Mouse (Mus musculus): ENCODE results near the gene Tnxb. TPM values are rescaled to one million over a fixed set of nuclear protein-coding genes. Genes with fewer than 3 reads are reported as not detected.

The Tnxb gene
- polyA plus RNA-seq (2015; fragmentation: Nextera tagmentation; extraction: Ambion mirVana): 0.09 TPM in 2 replicates

DNA sequence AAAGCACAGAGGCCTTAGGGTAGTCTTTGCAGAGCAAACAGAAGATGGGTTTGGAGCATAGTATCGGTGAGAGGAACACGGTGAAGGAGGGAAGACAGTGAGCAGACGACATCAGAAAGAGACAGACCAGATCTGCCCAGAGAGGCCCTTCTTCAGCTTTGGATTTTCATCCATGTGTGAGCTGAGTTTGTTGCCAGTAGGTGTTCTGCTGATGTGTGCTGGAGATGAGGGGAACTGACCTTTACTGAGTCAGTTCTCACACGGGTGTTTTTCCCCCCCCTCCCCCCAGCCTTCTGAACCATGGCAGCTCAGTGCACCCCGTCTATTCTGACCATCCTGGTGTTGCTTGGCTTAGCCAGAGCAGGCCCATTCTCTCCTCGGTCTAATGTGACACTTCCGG is at the start of gene Tnxb:
Gene Tnxb, plus strand, starts transcription at position 301 of the 400 bp plus-strand sequence.
- H3K4me1 ChIP-seq: peaks cover 16% of the 10 kb centered on the region
- H3K4me2 ChIP-seq (replicated peaks): peak within 1 kb of the TSS; percentile 68
- 55% methylated on average over 7 of the region's 7 CpGs for WGBS
- no peak within 1 kb of the TSS for H3K27ac ChIP-seq
- no peaks in the 10 kb centered on the region for H3K36me3 ChIP-seq
- H3K4me3 ChIP-seq: peak within 1 kb of the TSS; percentile 42
- no peaks in the 10 kb centered on the region for H3K9me3 ChIP-seq
- ATAC-seq (ENCODE audit: low FRiP score, low read depth): no peak
- peaks cover 83% of the 10 kb centered on the region for H3K27me3 ChIP-seq
- H3K9ac ChIP-seq: peak within 1 kb of the TSS; percentile 53

DNA sequence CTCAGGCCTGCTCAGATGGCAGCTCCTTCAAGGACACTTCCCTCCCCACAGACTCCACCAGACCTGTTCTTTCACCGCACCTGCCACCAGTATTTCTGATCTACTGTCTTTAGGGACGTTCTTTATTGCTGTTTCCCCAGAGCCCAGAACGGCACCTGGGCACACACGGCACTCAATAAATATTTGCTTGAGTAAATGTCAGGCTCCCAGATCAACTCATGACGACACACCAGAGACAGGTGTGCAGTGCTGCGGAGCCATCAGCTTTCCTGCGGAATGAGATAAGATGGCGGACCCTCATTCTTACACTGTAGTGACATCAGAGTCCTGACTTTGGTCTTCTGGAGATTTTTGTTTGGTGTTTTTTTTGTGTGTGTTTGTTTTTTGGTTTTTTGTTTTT is 49.3 kb upstream of the Tnxb start:
- Histone ChIP-seq H3K4me3 (no peak overlapping the region), H3K4me2 (replicated peaks) (no peak overlapping the region), H3K27me3 (no peaks in the 10 kb centered on the region), H3K27ac (no peak overlapping the region), H3K4me1 (peaks cover 5% of the 10 kb centered on the region), H3K36me3 (peaks cover 78% of the 10 kb centered on the region), H3K9ac (0 out of 2 replicates have a peak overlapping the region, but pooled peaks have one; percentile 19), H3K9me3 (no peaks in the 10 kb centered on the region)
- no peak for ATAC-seq (ENCODE audit: low FRiP score, low read depth)
- WGBS: 81% methylated on average over 8 of the region's 8 CpGs

DNA sequence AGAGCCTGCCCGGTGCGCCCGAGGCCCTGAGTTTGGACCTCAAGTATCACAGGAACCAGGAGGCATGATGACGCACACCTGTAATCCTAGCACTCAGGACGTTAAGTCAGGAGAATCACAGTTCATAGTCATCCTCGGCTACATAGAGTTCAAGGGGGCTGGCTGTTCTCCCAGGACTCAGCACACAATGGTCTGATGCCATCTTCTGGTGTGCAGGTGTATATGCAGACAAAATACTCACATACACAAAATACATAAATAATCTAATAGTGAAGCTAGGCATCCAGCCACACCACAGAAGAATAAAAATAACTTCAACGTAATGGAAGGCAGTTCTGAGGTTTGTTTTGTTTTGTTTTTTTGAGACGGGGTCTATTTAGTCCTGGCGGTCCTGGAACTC is 47.2 kb upstream of the Tnxb start:
- Histone ChIP-seq H3K27ac (no peak overlapping the region), H3K4me2 (replicated peaks) (no peak overlapping the region), H3K4me3 (no peak overlapping the region), H3K36me3 (peaks cover 61% of the 10 kb centered on the region), H3K4me1 (peaks cover 15% of the 10 kb centered on the region), H3K9ac (no peak overlapping the region), H3K9me3 (no peaks in the 10 kb centered on the region), H3K27me3 (no peaks in the 10 kb centered on the region)
- 87% methylated on average over 9 of the region's 9 CpGs for WGBS
- no peak for ATAC-seq (ENCODE audit: low FRiP score, low read depth)

GRCm38 (mm10) chr17:34624981-34625380 is 45.4 kb upstream of the Tnxb start:
- WGBS: 88% methylated on average over 3 of the region's 3 CpGs
- Histone ChIP-seq H3K4me1 (peaks cover 33% of the 10 kb centered on the region), H3K36me3 (peaks cover 46% of the 10 kb centered on the region), H3K9me3 (no peaks in the 10 kb centered on the region), H3K27me3 (peaks cover 16% of the 10 kb centered on the region), H3K4me3 (no peak overlapping the region), H3K9ac (no peak overlapping the region), H3K4me2 (replicated peaks) (no peak overlapping the region), H3K27ac (no peak overlapping the region)
- ATAC-seq (ENCODE audit: low FRiP score, low read depth): no peak

DNA sequence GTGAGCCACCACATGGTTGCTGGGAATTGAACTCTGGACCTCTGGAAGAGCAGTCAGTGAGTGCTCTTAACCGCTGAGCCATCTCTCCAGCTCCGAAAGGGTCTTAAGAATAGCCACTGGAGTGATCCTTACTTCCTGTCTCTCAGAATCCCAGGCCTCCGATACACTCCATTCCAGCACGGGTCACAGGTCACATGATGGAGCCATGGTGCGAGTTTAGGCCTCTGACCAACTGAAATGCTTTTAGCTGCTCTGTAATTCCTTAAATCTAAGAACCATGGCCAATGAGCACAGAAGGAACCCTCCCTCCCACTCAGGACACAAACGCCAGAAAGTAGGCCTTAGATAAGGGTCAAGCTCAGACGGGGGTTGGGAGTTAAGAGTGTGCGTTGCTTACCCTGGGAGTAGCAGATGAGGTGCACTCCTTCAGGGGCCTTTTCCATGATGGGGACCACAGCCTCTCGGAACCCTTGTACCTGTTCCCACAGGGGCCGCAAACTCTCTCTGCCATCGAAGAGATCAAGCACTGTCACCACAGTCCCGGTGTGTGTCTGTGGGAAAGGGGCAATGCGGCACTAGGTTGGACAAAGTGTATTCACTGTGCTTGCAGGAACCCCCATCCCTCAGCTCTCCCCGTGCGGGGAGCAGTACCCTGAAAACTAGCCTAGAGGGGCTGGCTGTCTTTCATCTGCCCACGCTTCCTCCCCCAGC is 44.1 kb upstream of the Tnxb start:
- Histone ChIP-seq H3K4me2 (replicated peaks) (peak overlapping the region; percentile 94), H3K27me3 (peaks cover 28% of the 10 kb centered on the region), H3K9me3 (no peaks in the 10 kb centered on the region), H3K36me3 (peaks cover 37% of the 10 kb centered on the region), H3K4me1 (peaks cover 41% of the 10 kb centered on the region), H3K27ac (peak overlapping the region; percentile 85; the same call in 1 of the 2 replicates), H3K9ac (peak overlapping the region; percentile 77), H3K4me3 (peak overlapping the region; percentile 79)
- ATAC-seq (ENCODE audit: low FRiP score, low read depth): no peak
- WGBS: 52% methylated on average over 16 of the region's 16 CpGs

GRCm38 (mm10) chr17:34626773-34627092 is 43.6 kb upstream of the Tnxb start:
- ATAC-seq (ENCODE audit: low FRiP score, low read depth): no peak
- WGBS: under 1% methylated on average over 18 of the region's 18 CpGs
- Histone ChIP-seq H3K27me3 (peaks cover 33% of the 10 kb centered on the region), H3K4me1 (peaks cover 46% of the 10 kb centered on the region), H3K27ac (peak overlapping the region; percentile 85), H3K36me3 (peaks cover 32% of the 10 kb centered on the region), H3K4me3 (peak overlapping the region; percentile 79), H3K9ac (peak overlapping the region; percentile 77), H3K4me2 (replicated peaks) (peak overlapping the region; percentile 94), H3K9me3 (no peaks in the 10 kb centered on the region)

- peak overlapping the region; percentile 94 for H3K4me2 ChIP-seq (replicated peaks)
- peak overlapping the region; percentile 79 for H3K4me3 ChIP-seq
- H3K27me3 ChIP-seq: peaks cover 39% of the 10 kb centered on the region
- peaks cover 52% of the 10 kb centered on the region for H3K4me1 ChIP-seq
- peak overlapping the region; percentile 95 for H3K27ac ChIP-seq
- peak; percentile 87 for ATAC-seq (ENCODE audit: low FRiP score, low read depth)
- H3K9ac ChIP-seq: peak overlapping the region; percentile 77
- H3K9me3 ChIP-seq: no peaks in the 10 kb centered on the region
- H3K36me3 ChIP-seq: peaks cover 26% of the 10 kb centered on the region
- under 1% methylated on average over 45 of the region's 45 CpGs for WGBS
Measured at GRCm38 (mm10) chr17:34627093-34627942, 43.0 kb upstream of the Tnxb start.

DNA sequence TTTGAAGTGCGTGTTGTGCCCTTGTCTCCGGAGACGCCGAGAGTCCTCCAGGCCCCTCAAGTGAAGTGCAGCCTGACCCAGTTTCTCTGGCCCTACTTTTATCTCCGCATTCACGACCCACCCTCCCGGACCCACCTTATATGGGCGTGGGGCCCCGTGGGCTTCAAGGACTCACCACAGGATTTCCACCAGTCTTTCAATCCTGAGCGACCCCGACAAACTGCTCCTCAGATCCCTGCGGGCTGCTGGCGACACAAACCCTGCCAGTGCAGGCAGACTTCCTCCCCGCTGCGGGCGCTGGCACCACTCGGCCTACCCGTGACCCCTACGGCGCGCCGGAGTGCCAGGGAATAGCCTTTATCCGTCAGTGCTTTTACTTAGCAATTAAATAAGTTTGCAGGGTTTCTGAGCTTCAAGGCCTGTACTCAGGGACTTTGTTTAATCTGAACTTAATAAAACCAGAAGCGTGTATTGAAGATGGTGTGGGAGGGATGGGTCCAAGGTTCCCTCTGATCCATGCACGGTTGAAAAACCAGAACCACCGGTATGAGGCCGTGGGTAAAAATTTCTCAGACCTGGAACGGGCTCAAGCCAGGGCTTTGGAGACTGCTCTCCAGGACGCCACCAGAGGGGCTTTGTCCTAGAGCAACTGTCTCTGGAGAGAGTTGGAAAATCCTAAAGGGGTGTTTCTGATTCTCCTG is 42.2 kb upstream of the Tnxb start, which contains the start of gene Ppt2:
Gene Ppt2, minus strand, starts transcription at position 568 of the 701 bp plus-strand sequence.
- no peak for ATAC-seq (ENCODE audit: low FRiP score, low read depth)
- Histone ChIP-seq H3K9me3 (no peaks in the 10 kb centered on the region), H3K4me2 (replicated peaks) (peak within 1 kb of the TSS; percentile 94), H3K9ac (peak within 1 kb of the TSS; percentile 77), H3K27me3 (peaks cover 47% of the 10 kb centered on the region), H3K27ac (peak within 1 kb of the TSS; percentile 95), H3K4me3 (peak within 1 kb of the TSS; percentile 79), H3K4me1 (peaks cover 56% of the 10 kb centered on the region), H3K36me3 (peaks cover 18% of the 10 kb centered on the region)
- 4% methylated on average over 29 of the region's 29 CpGs for WGBS

- peaks cover 52% of the 10 kb centered on the region for H3K27me3 ChIP-seq
Measured at GRCm38 (mm10) chr17:34628644-34628967, 41.7 kb upstream of the Tnxb start.

DNA sequence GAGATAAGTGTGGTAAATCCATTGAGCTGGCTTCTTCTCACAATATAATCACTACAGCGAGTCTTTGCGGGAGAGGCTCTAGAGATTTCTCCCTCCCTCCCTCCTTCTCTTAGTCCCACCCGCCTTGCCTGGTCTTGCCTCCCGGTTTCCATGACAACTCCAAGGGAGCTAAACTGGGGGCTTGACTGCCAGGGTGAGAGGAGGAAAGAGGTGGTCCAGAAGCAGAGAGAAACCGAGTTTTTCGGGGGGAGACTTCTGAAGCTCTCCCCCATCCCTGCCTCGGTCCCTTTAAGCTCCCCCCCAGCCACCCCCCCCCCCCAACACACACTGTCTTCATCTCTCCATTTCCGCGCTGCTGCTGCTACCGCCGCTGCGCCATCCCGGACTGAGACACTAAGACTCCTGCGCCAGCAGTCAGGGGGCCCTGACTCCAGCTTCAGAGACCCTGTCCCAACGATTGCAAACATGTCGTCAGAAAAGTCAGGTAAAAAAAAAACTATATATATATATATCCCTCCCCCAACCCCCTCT is 41.0 kb upstream of the Tnxb start, which contains the start of gene Prrt1:
Gene Prrt1, plus strand, starts transcription at position 313 of the 531 bp plus-strand sequence.
- WGBS: 2% methylated on average over 13 of the region's 16 CpGs
- Histone ChIP-seq H3K9me3 (no peaks in the 10 kb centered on the region), H3K27ac (peak within 1 kb of the TSS; percentile 95; the same call in 1 of the 2 replicates), H3K4me1 (peaks cover 56% of the 10 kb centered on the region), H3K9ac (peak within 1 kb of the TSS; percentile 77), H3K4me2 (replicated peaks) (peak within 1 kb of the TSS; percentile 94), H3K27me3 (peaks cover 58% of the 10 kb centered on the region), H3K4me3 (peak within 1 kb of the TSS; percentile 79), H3K36me3 (peaks cover 9% of the 10 kb centered on the region; the same call in 1 of the 2 replicates)
- no peak for ATAC-seq (ENCODE audit: low FRiP score, low read depth)

More at GRCm38 (mm10) chr17:34628644-34628967, 41.7 kb upstream of the Tnxb start:
- Histone ChIP-seq H3K9me3 (no peaks in the 10 kb centered on the region), H3K4me1 (peaks cover 56% of the 10 kb centered on the region), H3K4me3 (peak overlapping the region; percentile 79), H3K27ac (peak overlapping the region; percentile 95; the same call in 1 of the 2 replicates), H3K4me2 (replicated peaks) (peak overlapping the region; percentile 94), H3K36me3 (peaks cover 13% of the 10 kb centered on the region; the same call in 1 of the 2 replicates), H3K9ac (peak overlapping the region; percentile 77)
- ATAC-seq (ENCODE audit: low FRiP score, low read depth): no peak
- 31% methylated on average over 5 of the region's 5 CpGs for WGBS

DNA sequence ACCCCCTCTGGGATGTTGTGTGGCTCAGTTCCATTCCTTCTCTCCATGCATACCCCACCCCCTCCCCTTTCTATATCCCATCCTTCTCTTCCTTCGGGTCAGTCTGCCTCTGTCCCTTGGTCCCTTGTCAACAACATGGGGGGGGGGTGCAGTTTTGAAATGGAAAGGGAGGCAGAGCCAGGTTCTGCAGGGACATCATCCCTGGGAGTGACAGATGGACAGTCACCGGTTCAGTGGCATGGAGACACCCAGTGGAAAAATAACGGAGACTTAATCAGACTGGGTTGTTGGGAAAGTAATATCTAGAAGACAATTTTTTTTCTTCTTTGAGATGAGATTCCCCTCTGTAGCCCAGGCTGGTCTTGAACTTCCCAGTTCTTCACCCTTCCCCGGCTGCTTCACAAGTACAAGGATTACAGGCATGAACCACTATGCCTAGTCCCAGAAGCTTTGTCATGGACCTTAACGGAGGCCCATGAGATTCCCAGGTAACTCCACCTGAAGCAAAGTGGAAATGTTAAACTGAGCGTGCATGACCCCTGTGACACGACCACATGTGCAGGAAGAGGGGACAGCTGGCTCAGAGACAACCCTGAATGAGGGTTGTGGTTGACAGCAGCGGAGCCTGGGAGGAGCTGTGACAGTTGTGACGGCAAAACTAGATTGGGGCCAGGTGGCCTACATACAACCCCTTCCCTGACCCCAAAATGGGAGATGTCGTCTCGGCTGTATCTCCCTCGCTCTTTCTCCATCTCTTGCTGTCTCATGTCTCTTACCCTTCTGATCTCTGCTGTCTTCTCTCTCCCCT is 40.3 kb upstream of the Tnxb start:
- H3K9me3 ChIP-seq: no peaks in the 10 kb centered on the region
- H3K4me2 ChIP-seq (replicated peaks): peak overlapping the region; percentile 94
- H3K9ac ChIP-seq: 0 out of 2 replicates have a peak overlapping the region, but pooled peaks have one; percentile 39
- no peak overlapping the region for H3K27ac ChIP-seq
- H3K36me3 ChIP-seq: peaks cover 8% of the 10 kb centered on the region; the same call in 1 of the 2 replicates
- no peak for ATAC-seq (ENCODE audit: low FRiP score, low read depth)
- WGBS: 17% methylated on average over 12 of the region's 12 CpGs
- H3K4me1 ChIP-seq: peaks cover 56% of the 10 kb centered on the region
- peaks cover 58% of the 10 kb centered on the region for H3K27me3 ChIP-seq
- peak overlapping the region; percentile 79 for H3K4me3 ChIP-seq
